Mouse (Mus musculus) brain, embryonic 14.5 days (tissue): ENCODE results near the gene Suv39h1. TPM values are rescaled to one million over a fixed set of nuclear protein-coding genes. Genes with fewer than 3 reads are reported as not detected.
"Not testable (repeated sequence)": the region's sequence is repeated elsewhere in the genome, so short reads cannot be mapped to it uniquely, and the experiment has no call there.

Experiments used
- DNase-seq: peaks from one replicate; pipeline ENCODE4 v3.0.0-alpha.2; 2011; ENCODE audit warnings: low read depth
- CTCF ChIP-seq: fragments of 200-500 bp; IDR thresholded peaks from 2 replicates; pipeline ENCODE4 v1.5.1; 2012; ENCODE audit warnings: inconsistent platforms, mild to moderate bottlenecking, moderate library complexity, borderline replicate concordance; ENCODE audit not compliant: insufficient read depth, insufficient read length; ENCODE audit errors: extremely low read depth
- POLR2A ChIP-seq: fragments of 200-500 bp; IDR thresholded peaks from 2 replicates; pipeline ENCODE4 v1.6.1; 2012; ENCODE audit warnings: mild to moderate bottlenecking, inconsistent platforms, borderline replicate concordance; ENCODE audit not compliant: poor library complexity, insufficient read depth, insufficient read length, severe bottlenecking; ENCODE audit errors: extremely low read depth
- polyA plus RNA-seq: library from polyadenylated mRNA; depleted of rRNA; stranded (reverse); fragments of >200 nt; gene quantifications from 2 replicates; pipeline ENCODE4 v1.2.3, GENCODE M21; 2012

The Suv39h1 gene
- polyA plus RNA-seq, 1 experiment, result 46.5 TPM

DNA sequence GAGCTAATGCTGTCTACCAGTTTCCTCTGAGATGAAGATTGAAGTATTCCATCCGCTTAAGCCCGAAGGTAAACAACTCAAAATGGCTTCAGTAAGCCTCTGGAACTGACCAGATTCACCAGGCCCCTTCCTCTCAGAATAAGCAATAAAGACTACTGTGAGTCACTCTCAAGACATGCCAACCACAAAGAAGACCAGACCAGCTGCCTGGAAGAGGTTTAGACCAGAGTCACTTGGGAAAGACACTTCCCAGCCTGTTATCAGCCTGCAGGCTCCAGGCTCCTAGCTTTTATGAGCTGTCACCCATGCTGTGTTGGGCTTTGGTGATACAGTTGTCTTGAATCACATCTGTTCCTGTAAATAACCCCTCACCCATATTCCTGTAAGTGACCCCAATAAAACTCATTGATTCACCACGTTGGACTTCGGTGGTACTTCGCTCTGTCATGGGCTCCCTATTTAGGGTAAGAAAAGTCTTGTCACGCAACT, 10.3 kb upstream of the Suv39h1 start:
- DNase-seq, result no peak
- TF ChIP-seq POLR2A, result no peak

DNA sequence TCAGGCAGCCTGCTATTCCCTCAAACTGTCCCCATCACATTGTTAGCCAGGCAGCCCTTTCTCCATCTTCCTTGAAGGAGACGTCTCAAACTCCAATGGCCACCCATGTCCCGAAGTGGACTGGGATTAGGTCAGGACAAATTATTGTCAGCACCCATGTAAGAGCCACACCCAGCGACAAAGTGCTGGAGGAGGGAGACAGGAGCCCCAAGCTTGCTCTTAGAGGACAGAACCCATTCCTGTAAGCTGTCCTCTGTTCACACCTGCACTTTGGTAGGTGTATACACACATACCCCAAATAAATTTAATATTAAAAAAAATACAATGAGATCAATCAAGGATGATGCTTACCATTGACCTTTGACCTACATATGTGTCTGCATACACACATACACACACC, 544 bp upstream of the Suv39h1 start:
- no peak for DNase-seq
- TF ChIP-seq CTCF (no peak), POLR2A (no peak)

DNA sequence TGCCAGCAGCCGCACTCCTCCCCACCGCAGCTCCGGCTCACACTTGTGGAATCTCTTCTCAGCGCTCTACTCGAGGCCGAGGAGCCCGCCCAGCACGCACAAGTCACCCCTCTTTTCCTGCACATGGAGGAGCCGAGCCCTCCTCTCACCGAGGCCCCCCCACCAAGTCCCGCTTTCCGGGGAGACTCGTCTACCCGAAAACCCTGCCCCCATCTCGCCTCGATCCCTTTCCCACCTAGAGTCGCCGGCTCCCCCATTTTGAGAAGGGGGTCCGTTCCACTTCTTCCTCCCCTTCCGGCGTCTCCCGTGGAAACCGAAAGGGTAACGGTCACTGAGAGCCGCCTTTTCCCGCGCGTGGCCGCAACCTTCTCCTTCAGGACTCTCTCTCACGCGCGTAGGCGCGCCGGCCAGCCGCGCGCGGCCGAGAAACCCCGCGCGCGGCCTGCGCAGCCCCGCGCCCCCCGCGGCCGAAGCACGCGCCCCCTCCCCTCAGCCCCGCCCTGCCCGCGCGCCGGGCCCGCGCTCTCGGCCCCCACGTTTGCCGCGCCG, 605 bp downstream of the Suv39h1 start:
- TF ChIP-seq CTCF (no peak), POLR2A (no peak)
- peak; percentile 51 for DNase-seq

DNA sequence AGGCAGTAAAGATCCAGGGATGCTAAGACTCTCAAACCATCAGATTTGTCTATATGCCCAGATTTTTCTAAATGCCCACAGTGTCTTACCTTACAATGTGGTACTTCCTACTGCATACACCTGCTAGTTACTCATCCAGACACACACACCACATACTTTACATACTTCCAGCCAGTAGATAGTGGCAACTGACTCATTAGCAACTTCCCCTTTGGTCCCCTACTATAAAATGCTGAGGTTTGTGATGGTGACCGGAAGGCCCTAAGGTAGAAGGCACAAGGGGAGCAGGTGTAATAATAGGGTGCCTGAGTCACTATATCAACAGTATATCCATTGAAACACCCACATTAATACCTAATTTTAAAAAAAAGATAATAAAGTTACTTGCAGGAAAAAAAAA, 5.4 kb downstream of the Suv39h1 start:
- no peak for DNase-seq
- TF ChIP-seq POLR2A (no peak), CTCF (no peak)

DNA sequence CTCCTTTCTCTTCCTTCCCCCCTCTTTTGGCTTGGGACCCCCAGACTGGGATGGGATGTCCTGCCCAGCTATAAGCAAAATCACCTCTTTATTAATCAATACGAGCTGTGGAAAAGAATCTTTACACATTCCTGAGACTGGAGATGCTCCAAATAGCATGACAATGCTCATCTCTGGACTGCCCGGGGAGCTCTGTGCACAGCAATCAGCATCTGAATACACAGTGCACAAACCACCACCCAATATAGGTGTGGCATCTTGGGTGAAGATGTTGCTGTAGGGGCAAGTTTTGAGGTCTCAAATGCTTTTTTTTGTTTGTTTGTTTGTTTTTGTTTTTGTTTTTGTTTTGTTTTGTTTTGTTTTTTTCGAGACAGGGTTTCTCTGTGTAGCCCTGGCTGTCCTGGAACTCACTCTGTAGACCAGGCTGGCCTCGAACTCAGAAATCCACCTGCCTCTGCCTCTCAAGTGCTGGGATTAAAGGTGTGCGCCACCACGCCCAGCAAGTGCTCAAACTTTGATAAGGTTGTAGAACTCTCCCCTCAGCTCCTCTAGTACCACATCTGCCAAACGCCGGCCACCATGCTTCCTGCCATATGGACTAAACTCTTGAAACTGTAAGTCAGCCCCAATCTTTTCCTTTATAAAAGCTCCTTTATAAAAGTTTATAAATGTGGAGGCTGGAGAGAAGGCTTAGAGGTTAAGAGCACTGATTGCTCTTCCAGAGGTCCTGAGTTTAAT, 23.3 kb downstream of the Suv39h1 start:
- DNase-seq, result not testable (repeated sequence)

DNA sequence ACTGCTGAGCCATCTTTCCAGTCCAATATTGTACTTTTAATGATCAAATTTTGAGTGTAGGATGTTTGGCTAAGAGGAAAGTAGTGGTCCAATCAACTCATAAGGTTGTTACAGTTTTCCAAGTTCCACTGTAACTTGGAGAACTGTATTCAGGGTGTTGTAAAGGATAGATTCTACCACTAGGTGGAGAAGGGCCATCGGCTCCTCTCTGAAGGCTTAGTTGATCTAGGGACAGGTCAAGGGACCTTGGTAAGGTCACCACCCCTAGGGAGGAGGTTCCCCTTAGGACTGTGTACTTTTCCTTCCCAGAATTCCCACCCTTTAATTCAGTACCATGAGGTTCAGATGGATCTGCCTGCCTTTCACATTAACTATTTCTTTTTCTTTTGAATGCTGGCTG, 41.6 kb downstream of the Suv39h1 start:
- no peak for TF ChIP-seq CTCF
- no peak for DNase-seq

DNA sequence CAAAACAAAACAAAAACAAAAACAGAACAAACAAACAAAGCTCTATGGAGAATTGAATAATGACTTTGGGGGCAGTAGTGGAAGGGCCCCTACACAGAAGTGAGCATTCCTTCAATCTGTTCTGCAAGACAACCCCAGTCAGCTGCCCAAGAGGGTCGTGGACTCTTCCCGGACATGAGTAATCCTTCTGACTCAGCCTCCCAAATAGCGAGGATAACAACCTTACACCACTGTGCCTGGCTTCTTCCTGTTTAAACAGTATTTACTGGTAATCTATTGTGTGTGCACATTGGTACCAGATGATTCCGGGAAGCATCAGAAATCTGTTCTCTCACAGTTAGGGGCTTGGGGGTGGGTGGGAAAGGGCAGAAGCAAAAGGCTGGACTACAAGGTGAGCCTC, 47.7 kb downstream of the Suv39h1 start:
- TF ChIP-seq POLR2A (no peak), CTCF (no peak)
- DNase-seq, result no peak

DNA sequence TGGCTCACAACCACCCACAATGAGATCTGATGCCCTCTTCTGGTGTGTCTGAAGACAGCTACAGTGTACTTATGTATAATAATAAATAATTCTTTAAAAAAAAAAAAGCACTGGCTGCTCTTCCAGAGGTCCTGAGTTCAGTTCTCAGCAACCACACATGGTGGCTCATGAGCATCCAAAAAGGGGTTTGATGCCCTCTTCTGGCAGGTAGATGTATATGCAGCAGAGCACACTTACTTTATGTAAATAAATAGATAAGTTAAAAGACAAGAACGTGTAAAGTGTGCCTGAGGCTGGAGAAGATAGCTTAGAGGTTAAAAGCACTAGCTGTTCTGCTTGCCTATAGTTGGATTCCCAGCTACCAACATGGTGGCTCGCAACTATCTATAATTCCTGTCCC, 49.8 kb downstream of the Suv39h1 start:
- TF ChIP-seq CTCF, result no peak
- TF ChIP-seq POLR2A, result no peak
- no peak for DNase-seq

DNA sequence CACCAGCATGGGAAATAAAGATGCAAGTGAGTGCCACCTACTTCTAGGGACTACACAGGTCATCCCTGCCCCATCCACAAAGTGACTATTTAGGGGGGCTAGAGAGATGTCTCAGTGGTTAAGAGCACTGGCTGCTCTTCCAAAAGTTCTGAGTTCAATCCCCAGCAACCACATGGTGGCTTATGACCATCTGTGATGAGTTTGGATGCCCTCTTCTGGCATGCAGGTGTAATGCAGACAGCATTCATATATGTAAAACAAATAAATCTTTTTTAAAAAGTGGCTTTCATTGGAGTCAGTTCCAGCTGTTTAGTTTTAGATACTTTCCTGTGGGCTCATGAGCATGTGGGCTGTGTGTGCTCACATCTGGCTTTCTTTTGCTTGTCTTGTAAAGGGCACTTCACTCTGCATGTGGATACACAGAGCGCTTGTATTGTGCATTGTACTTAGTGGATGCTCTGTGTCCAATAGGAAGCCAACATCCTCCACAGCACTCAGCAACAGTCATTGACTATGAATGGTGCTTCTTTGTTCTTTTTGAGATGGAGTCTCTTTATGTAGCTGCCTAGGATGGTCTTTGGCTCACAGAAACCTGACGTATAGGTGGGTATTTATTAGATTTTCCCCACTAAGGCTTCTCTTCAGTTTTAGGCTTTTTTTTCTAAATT, 54.3 kb downstream of the Suv39h1 start:
- TF ChIP-seq POLR2A (no peak), CTCF (no peak)
- peak; percentile 4 for DNase-seq

DNA sequence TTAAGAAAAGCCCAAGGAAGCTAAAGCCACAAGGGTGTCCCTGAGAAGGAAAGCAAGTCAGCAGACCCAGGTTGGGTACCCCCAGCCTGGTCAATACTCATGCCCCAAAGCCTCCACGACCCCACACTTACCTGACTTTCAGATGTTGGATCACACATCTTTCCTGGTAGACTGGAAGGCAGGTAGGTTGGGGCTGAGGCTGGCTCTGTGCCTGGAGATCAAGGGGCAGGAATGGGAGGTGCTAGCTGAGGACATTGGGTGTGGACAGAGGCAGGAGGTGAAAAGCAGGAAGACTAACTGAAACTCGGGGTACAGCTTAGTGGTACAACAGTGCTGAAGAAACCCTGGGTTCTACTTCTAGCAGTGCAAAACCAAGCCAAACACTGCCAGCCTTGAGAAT, 56.3 kb downstream of the Suv39h1 start, which contains the start of gene Glod5:
Glod5 (minus strand) TSS at position 207 of the 400 bp plus-strand sequence.
- DNase-seq, result no peak
- TF ChIP-seq POLR2A (no peak), CTCF (no peak)

DNA sequence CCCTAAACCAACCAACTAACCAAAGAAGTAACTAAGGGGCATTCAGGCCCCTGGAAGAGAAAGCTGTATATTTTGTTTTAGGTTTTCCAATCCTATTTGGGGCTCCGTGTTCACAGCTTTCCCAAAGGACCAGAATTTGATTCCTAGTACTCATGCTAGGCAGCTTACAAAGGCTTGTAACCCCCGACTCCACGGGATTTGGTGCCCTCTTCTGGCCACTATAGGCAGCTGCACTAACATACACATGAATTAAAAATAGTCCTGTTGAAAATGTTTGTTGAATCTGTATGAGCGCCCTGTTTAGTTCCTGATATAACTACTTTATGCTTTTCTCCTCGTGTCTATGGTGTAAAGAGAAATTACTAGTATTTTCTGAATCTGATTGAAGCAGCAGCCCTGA, 57.4 kb downstream of the Suv39h1 start:
- peak; percentile 80 for DNase-seq
- peak; percentile 70 for TF ChIP-seq CTCF
- TF ChIP-seq POLR2A, result no peak

DNA sequence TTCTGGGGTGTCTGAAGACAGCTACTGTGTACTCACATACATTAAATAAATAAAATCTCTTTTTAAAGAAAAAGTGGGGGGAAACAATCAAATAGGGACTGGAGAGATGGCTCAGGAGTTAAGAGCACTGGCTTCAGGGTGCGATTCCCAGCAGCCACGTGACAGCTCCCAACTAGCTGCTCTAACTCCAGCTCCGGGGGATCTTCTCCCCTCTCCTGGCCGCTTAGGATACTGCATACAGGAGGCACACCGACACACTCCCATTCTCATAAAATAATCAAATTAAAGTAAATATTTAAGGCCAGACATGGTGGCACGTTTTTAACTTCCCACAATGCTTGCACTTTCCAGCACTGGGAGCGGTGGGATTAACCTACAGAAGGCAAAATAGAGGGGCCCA, 58.9 kb downstream of the Suv39h1 start:
- peak; percentile 4 for DNase-seq

DNA sequence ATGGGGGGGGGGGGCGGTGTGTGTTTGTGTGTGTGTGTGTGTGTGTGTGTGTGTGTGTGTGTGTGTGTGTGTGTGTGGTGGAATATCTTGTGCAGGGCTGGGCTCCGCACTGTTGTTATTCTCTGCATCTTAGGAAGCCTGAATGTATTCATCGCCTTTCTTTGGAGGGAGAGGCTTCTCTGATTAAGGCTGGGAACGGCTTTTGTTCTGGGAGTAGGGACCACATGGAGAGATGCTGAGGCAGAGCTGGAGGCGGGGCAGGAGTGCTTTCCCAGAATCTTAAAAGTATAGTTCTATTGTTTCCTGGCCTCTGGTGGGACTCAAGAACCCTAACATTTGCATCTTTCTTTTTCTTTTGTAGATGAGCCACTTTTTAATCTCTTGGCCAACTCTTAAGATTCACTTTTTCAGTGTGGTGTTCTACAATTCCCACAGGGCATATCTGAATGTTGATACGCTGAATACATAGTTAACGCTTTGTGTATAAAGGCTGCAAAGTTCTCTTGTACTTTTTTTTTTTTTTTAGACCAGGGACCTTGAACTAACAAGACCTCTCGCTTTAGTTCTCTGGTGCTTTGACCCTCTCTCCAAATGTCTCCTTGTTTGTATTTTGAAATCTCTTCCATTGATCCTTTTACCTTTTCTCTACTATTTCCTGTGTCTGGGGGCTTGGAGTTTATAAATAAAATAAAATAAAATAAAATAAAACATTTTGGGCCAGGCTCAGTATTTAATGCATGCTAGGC, 60.8 kb downstream of the Suv39h1 start:
- peak; percentile 75 for DNase-seq
- TF ChIP-seq POLR2A (no peak), CTCF (no peak)
